Mouse (Mus musculus): ENCODE measurements at regions not wholly inside any gene's neighbourhood (a gene's known extent, or its start where the extent isn't known, plus 50 kb on each side); places are given as distances from the start of the nearest gene placed in this dataset.

DNA sequence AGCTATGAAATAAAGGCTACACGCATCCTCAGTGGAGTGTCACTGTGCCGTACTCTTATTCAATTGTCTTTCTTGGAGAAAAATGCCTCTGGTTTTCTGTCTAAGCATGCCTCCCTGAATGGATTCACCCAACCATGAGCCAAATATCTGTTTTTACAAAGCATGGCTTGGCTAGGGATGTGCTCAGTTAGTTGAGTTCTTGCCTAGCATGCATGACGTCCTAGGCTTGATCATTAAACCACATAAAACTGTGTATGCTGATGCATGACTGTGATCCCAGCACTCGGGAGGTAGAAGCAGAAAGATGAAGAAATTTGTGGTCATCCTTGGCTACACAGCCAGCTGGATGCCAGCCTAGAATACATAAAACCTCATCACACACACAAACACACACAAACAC is 417.3 kb upstream of the Mgmt start:
- no peak overlapping the region for H3K4me3 ChIP-seq (ENCODE audit: insufficient read depth, poor library complexity, severe bottlenecking)
- H3K27me3 ChIP-seq (ENCODE audit: control insufficient read depth, insufficient read depth, insufficient read length) = no peaks in the 10 kb centered on the region
- no peaks in the 10 kb centered on the region for H3K79me3 ChIP-seq (ENCODE audit: low read depth)
- H3K79me2 ChIP-seq (ENCODE audit: control insufficient read depth, insufficient read depth) = no peaks in the 10 kb centered on the region
- H3ac ChIP-seq (ENCODE audit: control insufficient read depth, insufficient read length, low read depth) = no peak overlapping the region
- no peak for TF ChIP-seq MYOG (IDR thresholded peaks at IDR 0.05; ENCODE audit: control insufficient read depth, extremely low read depth, insufficient read length)
- TF ChIP-seq USF1 (IDR thresholded peaks at IDR 0.05; ENCODE audit: low read depth) = no peak
- TF ChIP-seq MAX (IDR thresholded peaks at IDR 0.05) = no peak
- TF ChIP-seq CEBPB (IDR thresholded peaks at IDR 0.05; ENCODE audit: low read depth) = no peak
- no peak for TF ChIP-seq FOSL1 (IDR thresholded peaks at IDR 0.05; ENCODE audit: insufficient read depth, low read length, poor library complexity, severe bottlenecking)
- TF ChIP-seq MYOD1 (IDR thresholded peaks at IDR 0.05; ENCODE audit: control insufficient read depth, insufficient read length, low read depth) = no peak
- no peak for TF ChIP-seq CTCF (IDR thresholded peaks at IDR 0.05; ENCODE audit: control insufficient read depth, insufficient read depth, insufficient read length)
- no peaks in the 10 kb centered on the region for H3K36me3 ChIP-seq (ENCODE audit: control insufficient read depth, insufficient read depth)

DNA sequence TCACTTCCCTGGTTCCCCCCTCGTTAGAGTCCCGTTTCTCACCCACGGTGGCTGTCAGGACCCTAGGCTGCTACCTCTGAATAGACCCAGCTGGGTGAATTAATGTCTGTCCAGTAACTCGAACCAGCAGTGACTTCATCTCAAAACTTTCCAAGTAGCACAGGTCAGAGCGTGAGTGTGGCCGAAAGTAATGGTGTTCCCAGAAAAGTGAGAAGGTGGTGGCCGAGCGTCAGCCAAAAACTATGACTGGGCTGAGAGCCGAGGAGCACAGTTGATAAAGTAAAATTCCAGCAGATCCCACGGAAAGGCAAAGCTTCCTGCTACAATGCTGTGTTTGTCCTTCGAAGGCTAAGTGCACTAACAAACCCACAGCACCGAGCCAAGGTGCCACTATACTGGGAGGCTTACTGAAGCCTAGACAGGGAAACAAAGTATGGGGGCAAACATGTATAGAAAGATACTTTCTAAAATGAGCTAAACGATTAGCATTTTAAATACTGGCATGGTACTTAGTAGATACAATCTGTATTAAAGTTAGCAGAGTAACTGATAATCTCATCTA is 413.7 kb upstream of the Mgmt start:
- TF ChIP-seq MYOG (IDR thresholded peaks at IDR 0.05; ENCODE audit: control insufficient read depth, extremely low read depth, insufficient read length) = no peak
- no peak for TF ChIP-seq MAX (IDR thresholded peaks at IDR 0.05)
- no peak for TF ChIP-seq USF1 (IDR thresholded peaks at IDR 0.05; ENCODE audit: low read depth)
- TF ChIP-seq CTCF (IDR thresholded peaks at IDR 0.05; ENCODE audit: control insufficient read depth, insufficient read depth, insufficient read length) = no peak
- TF ChIP-seq FOSL1 (IDR thresholded peaks at IDR 0.05; ENCODE audit: insufficient read depth, low read length, poor library complexity, severe bottlenecking) = no peak
- TF ChIP-seq MYOD1 (IDR thresholded peaks at IDR 0.05; ENCODE audit: control insufficient read depth, insufficient read length, low read depth) = no peak
- no peak for TF ChIP-seq CEBPB (IDR thresholded peaks at IDR 0.05; ENCODE audit: low read depth)
- no peak overlapping the region for H3ac ChIP-seq (ENCODE audit: control insufficient read depth, insufficient read length, low read depth)
- H3K4me3 ChIP-seq (ENCODE audit: insufficient read depth, poor library complexity, severe bottlenecking) = no peak overlapping the region
- H3K36me3 ChIP-seq (ENCODE audit: control insufficient read depth, insufficient read depth) = no peaks in the 10 kb centered on the region
- H3K27me3 ChIP-seq (ENCODE audit: control insufficient read depth, insufficient read depth, insufficient read length) = no peaks in the 10 kb centered on the region
- H3K79me3 ChIP-seq (ENCODE audit: low read depth) = no peaks in the 10 kb centered on the region
- H3K79me2 ChIP-seq (ENCODE audit: control insufficient read depth, insufficient read depth) = no peaks in the 10 kb centered on the region

DNA sequence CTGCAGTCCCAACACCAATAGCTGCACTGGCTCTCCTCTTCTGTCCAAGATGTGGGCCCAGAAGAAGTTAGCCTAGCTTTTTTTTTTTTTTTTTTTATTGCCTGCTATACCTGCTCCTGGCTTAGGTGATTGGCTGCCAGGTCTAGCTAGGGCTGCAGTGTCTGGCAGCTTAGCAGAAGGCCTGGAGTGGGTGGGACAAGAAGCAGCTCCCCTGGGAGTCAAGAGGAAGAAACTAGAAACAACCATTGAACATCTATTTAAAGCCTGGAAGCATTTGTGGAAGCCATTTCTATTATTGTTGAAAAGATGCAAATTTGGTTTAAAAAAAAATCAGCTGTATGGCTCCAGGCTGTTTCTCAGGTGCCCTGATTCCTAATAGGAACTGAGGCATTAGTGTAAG is 411.2 kb upstream of the Mgmt start:
- H3K36me3 ChIP-seq (ENCODE audit: control insufficient read depth, insufficient read depth) = no peaks in the 10 kb centered on the region
- no peaks in the 10 kb centered on the region for H3K27me3 ChIP-seq (ENCODE audit: control insufficient read depth, insufficient read depth, insufficient read length)
- no peak overlapping the region for H3K4me3 ChIP-seq (ENCODE audit: insufficient read depth, poor library complexity, severe bottlenecking)
- TF ChIP-seq MYOD1 (IDR thresholded peaks at IDR 0.05; ENCODE audit: control insufficient read depth, insufficient read length, low read depth) (no peak), MYOG (IDR thresholded peaks at IDR 0.05; ENCODE audit: control insufficient read depth, extremely low read depth, insufficient read length) (no peak), MAX (IDR thresholded peaks at IDR 0.05) (no peak), FOSL1 (IDR thresholded peaks at IDR 0.05; ENCODE audit: insufficient read depth, low read length, poor library complexity, severe bottlenecking) (no peak), CEBPB (IDR thresholded peaks at IDR 0.05; ENCODE audit: low read depth) (no peak), USF1 (IDR thresholded peaks at IDR 0.05; ENCODE audit: low read depth) (no peak), CTCF (IDR thresholded peaks at IDR 0.05; ENCODE audit: control insufficient read depth, insufficient read depth, insufficient read length) (no peak)
- H3ac ChIP-seq (ENCODE audit: control insufficient read depth, insufficient read length, low read depth) = no peak overlapping the region
- H3K79me2 ChIP-seq (ENCODE audit: control insufficient read depth, insufficient read depth) = no peaks in the 10 kb centered on the region
- no peaks in the 10 kb centered on the region for H3K79me3 ChIP-seq (ENCODE audit: low read depth)

DNA sequence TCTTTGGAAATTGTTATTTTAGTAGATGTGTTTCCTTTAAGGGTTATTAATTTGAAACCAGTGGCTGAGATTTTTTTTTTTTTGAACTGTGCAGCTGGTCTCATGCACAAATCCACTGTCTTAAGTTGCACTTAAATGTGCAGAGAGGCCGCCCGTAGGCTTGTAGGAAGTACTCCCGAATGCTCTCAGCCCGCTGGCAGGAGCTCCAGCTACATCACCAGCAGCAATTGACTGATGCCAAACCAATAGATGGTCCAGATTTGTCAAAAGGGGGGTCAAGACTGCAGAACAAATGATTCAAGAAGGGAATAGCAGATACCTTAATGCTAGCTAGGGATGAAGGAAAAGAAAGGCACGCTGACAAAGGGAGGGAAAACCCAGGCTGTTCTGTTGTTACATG is 406.9 kb upstream of the Mgmt start:
- TF ChIP-seq USF1 (IDR thresholded peaks at IDR 0.05; ENCODE audit: low read depth) (no peak), FOSL1 (IDR thresholded peaks at IDR 0.05; ENCODE audit: insufficient read depth, low read length, poor library complexity, severe bottlenecking) (no peak), MAX (IDR thresholded peaks at IDR 0.05) (no peak), CTCF (IDR thresholded peaks at IDR 0.05; ENCODE audit: control insufficient read depth, insufficient read depth, insufficient read length) (no peak)
- H3K27me3 ChIP-seq (ENCODE audit: control insufficient read depth, insufficient read depth, insufficient read length) = no peaks in the 10 kb centered on the region
- no peak overlapping the region for H3ac ChIP-seq (ENCODE audit: control insufficient read depth, insufficient read length, low read depth)
- no peaks in the 10 kb centered on the region for H3K79me3 ChIP-seq (ENCODE audit: low read depth)
- H3K79me2 ChIP-seq (ENCODE audit: control insufficient read depth, insufficient read depth) = no peaks in the 10 kb centered on the region
- no peaks in the 10 kb centered on the region for H3K36me3 ChIP-seq (ENCODE audit: control insufficient read depth, insufficient read depth)
- H3K4me3 ChIP-seq (ENCODE audit: insufficient read depth, poor library complexity, severe bottlenecking) = no peak overlapping the region

DNA sequence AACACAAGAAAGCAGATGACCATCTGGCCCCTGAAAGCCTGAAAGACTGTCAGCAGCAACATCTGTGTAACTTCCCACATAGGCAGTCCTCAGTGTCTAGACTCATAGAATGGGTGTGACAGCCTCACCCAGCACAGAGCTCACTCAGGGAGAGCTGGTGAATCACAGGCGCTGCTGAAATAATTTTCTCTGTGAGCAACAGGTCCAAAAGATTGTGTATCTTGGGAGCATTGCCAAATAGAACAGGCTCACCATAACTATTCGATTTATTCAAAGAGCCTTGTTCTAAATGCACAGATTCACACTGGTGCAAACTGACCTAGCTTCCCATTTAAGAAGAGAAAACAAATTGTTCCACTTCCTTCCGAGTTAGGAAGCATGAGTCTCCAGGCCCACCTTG is 399.6 kb upstream of the Mgmt start:
- H3K36me3 ChIP-seq (ENCODE audit: control insufficient read depth, insufficient read depth) = no peaks in the 10 kb centered on the region
- TF ChIP-seq MYOD1 (IDR thresholded peaks at IDR 0.05; ENCODE audit: control insufficient read depth, insufficient read length, low read depth) (no peak), MAX (IDR thresholded peaks at IDR 0.05) (no peak), CTCF (IDR thresholded peaks at IDR 0.05; ENCODE audit: control insufficient read depth, insufficient read depth, insufficient read length) (no peak), CEBPB (IDR thresholded peaks at IDR 0.05; ENCODE audit: low read depth) (no peak), FOSL1 (IDR thresholded peaks at IDR 0.05; ENCODE audit: insufficient read depth, low read length, poor library complexity, severe bottlenecking) (no peak), USF1 (IDR thresholded peaks at IDR 0.05; ENCODE audit: low read depth) (no peak), MYOG (IDR thresholded peaks at IDR 0.05; ENCODE audit: control insufficient read depth, extremely low read depth, insufficient read length) (no peak)
- no peaks in the 10 kb centered on the region for H3K79me2 ChIP-seq (ENCODE audit: control insufficient read depth, insufficient read depth)
- H3ac ChIP-seq (ENCODE audit: control insufficient read depth, insufficient read length, low read depth) = no peak overlapping the region
- H3K79me3 ChIP-seq (ENCODE audit: low read depth) = no peaks in the 10 kb centered on the region
- no peaks in the 10 kb centered on the region for H3K27me3 ChIP-seq (ENCODE audit: control insufficient read depth, insufficient read depth, insufficient read length)
- no peak overlapping the region for H3K4me3 ChIP-seq (ENCODE audit: insufficient read depth, poor library complexity, severe bottlenecking)
